Mouse (Mus musculus): ENCODE measurements around the gene Morn3. TPM values are rescaled to one million over a fixed set of nuclear protein-coding genes. Genes with fewer than 3 reads are reported as not detected.

The Morn3 gene
- polyA plus RNA-seq, 1 experiment from 2014 or later, result 1.0 TPM

- Histone ChIP-seq H3K4me1 (replicated peaks; ENCODE audit: control insufficient read depth, insufficient read depth, low read length) (no peaks in the 10 kb centered on the region; the same call in 1 of the 2 replicates), H3K4me3 (ENCODE audit: low read depth, low read length) (no peak overlapping the region), H3K9ac (ENCODE audit: low read depth, low read length) (no peak overlapping the region), H3K27ac (ENCODE audit: low read depth, low read length) (no peak overlapping the region), H3K9me3 (ENCODE audit: control insufficient read depth, low read length) (no peaks in the 10 kb centered on the region), H3K36me3 (ENCODE audit: control insufficient read depth, insufficient read depth, low read length) (no peaks in the 10 kb centered on the region), H3K27me3 (ENCODE audit: control insufficient read depth, insufficient read depth, low read length) (no peaks in the 10 kb centered on the region), H3K4me2 (replicated peaks; ENCODE audit: low read depth, low read length) (no peak overlapping the region)
- no peak for DNase-seq (ENCODE audit: low spot score)
- ATAC-seq (ENCODE audit: low FRiP score), result no peak
- 76% methylated on average over 9 of the region's 9 CpGs for WGBS
Observed at GRCm38 (mm10) chr5:123050918-123051317, 4.1 kb upstream of the Morn3 start.

- DNase-seq (ENCODE audit: low spot score) (peak; percentile 69), ATAC-seq (ENCODE audit: low FRiP score) (no peak)
- Histone ChIP-seq H3K27me3 (ENCODE audit: control insufficient read depth, insufficient read depth, low read length) (no peaks in the 10 kb centered on the region), H3K4me2 (replicated peaks; ENCODE audit: low read depth, low read length) (peak overlapping the region; percentile 37), H3K36me3 (ENCODE audit: control insufficient read depth, insufficient read depth, low read length) (no peaks in the 10 kb centered on the region), H3K4me1 (replicated peaks; ENCODE audit: control insufficient read depth, insufficient read depth, low read length) (no peaks in the 10 kb centered on the region; the same call in 1 of the 2 replicates), H3K9ac (ENCODE audit: low read depth, low read length) (peak overlapping the region; percentile 44), H3K4me3 (ENCODE audit: low read depth, low read length) (no peak overlapping the region), H3K27ac (ENCODE audit: low read depth, low read length) (no peak overlapping the region), H3K9me3 (ENCODE audit: control insufficient read depth, low read length) (no peaks in the 10 kb centered on the region)
- 7% methylated on average over 12 of the region's 12 CpGs for WGBS
Observed at GRCm38 (mm10) chr5:123049271-123049670, 2.5 kb upstream of the Morn3 start.

GRCm38 (mm10) chr5:123045561-123046295 lies 1.1 kb downstream of the Morn3 start:
- no peak overlapping the region for H3K9ac ChIP-seq (ENCODE audit: low read depth, low read length)
- WGBS, result 44% methylated on average over 9 of the region's 9 CpGs
- H3K4me2 ChIP-seq (replicated peaks; ENCODE audit: low read depth, low read length), result no peak overlapping the region
- H3K27me3 ChIP-seq (ENCODE audit: control insufficient read depth, insufficient read depth, low read length), result no peaks in the 10 kb centered on the region
- H3K9me3 ChIP-seq (ENCODE audit: control insufficient read depth, low read length), result no peaks in the 10 kb centered on the region
- no peak overlapping the region for H3K27ac ChIP-seq (ENCODE audit: low read depth, low read length)
- no peaks in the 10 kb centered on the region; the same call in 1 of the 2 replicates for H3K4me1 ChIP-seq (replicated peaks; ENCODE audit: control insufficient read depth, insufficient read depth, low read length)
- DNase-seq (ENCODE audit: low spot score) (peak; percentile 76), ATAC-seq (ENCODE audit: low FRiP score) (no peak)
- H3K4me3 ChIP-seq (ENCODE audit: low read depth, low read length), result no peak overlapping the region
- H3K36me3 ChIP-seq (ENCODE audit: control insufficient read depth, insufficient read depth, low read length), result no peaks in the 10 kb centered on the region

GRCm38 (mm10) chr5:123043856-123044255 lies 3.0 kb downstream of the Morn3 start:
- DNase-seq (ENCODE audit: low spot score) (peak; percentile 48), ATAC-seq (ENCODE audit: low FRiP score) (no peak)
- no peak overlapping the region for H3K4me2 ChIP-seq (replicated peaks; ENCODE audit: low read depth, low read length)
- H3K9ac ChIP-seq (ENCODE audit: low read depth, low read length), result no peak overlapping the region
- no peak overlapping the region for H3K4me3 ChIP-seq (ENCODE audit: low read depth, low read length)
- H3K27me3 ChIP-seq (ENCODE audit: control insufficient read depth, insufficient read depth, low read length), result no peaks in the 10 kb centered on the region
- H3K4me1 ChIP-seq (replicated peaks; ENCODE audit: control insufficient read depth, insufficient read depth, low read length), result no peaks in the 10 kb centered on the region
- H3K36me3 ChIP-seq (ENCODE audit: control insufficient read depth, insufficient read depth, low read length), result no peaks in the 10 kb centered on the region
- H3K27ac ChIP-seq (ENCODE audit: low read depth, low read length), result no peak overlapping the region
- no peaks in the 10 kb centered on the region for H3K9me3 ChIP-seq (ENCODE audit: control insufficient read depth, low read length)
- 24% methylated on average over 7 of the region's 7 CpGs for WGBS

GRCm38 (mm10) chr5:123040796-123041195 lies 6.0 kb downstream of the Morn3 start:
- H3K27ac ChIP-seq (ENCODE audit: low read depth, low read length), result no peak overlapping the region
- no peak for DNase-seq (ENCODE audit: low spot score)

GRCm38 (mm10) chr5:123039120-123039752 lies 7.6 kb downstream of the Morn3 start:
- 5% methylated on average over 25 of the region's 25 CpGs for WGBS
- H3K9me3 ChIP-seq (ENCODE audit: control insufficient read depth, low read length), result no peaks in the 10 kb centered on the region
- peak overlapping the region; percentile 25 for H3K4me3 ChIP-seq (ENCODE audit: low read depth, low read length)
- H3K4me2 ChIP-seq (replicated peaks; ENCODE audit: low read depth, low read length), result peak overlapping the region; percentile 49
- no peak overlapping the region for H3K27ac ChIP-seq (ENCODE audit: low read depth, low read length)
- H3K27me3 ChIP-seq (ENCODE audit: control insufficient read depth, insufficient read depth, low read length), result no peaks in the 10 kb centered on the region
- H3K9ac ChIP-seq (ENCODE audit: low read depth, low read length), result peak overlapping the region; percentile 31; the same call in 1 of the 2 replicates
- no peaks in the 10 kb centered on the region for H3K36me3 ChIP-seq (ENCODE audit: control insufficient read depth, insufficient read depth, low read length)
- no peaks in the 10 kb centered on the region for H3K4me1 ChIP-seq (replicated peaks; ENCODE audit: control insufficient read depth, insufficient read depth, low read length)
- ATAC-seq (ENCODE audit: low FRiP score) (no peak), DNase-seq (ENCODE audit: low spot score) (peak; percentile 60)

More at GRCm38 (mm10) chr5:123040796-123041195, 6.0 kb downstream of the Morn3 start:
- Histone ChIP-seq H3K4me3 (ENCODE audit: low read depth, low read length) (no peak overlapping the region), H3K4me2 (replicated peaks; ENCODE audit: low read depth, low read length) (no peak overlapping the region), H3K27me3 (ENCODE audit: control insufficient read depth, insufficient read depth, low read length) (no peaks in the 10 kb centered on the region), H3K4me1 (replicated peaks; ENCODE audit: control insufficient read depth, insufficient read depth, low read length) (no peaks in the 10 kb centered on the region), H3K9ac (ENCODE audit: low read depth, low read length) (no peak overlapping the region), H3K9me3 (ENCODE audit: control insufficient read depth, low read length) (no peaks in the 10 kb centered on the region), H3K36me3 (ENCODE audit: control insufficient read depth, insufficient read depth, low read length) (no peaks in the 10 kb centered on the region)
- ATAC-seq (ENCODE audit: low FRiP score), result no peak
- 57% methylated on average over 7 of the region's 7 CpGs for WGBS

GRCm38 (mm10) chr5:123038115-123038514 lies 8.7 kb downstream of the Morn3 start:
- no peak overlapping the region for H3K4me2 ChIP-seq (replicated peaks; ENCODE audit: low read depth, low read length)
- no peaks in the 10 kb centered on the region for H3K27me3 ChIP-seq (ENCODE audit: control insufficient read depth, insufficient read depth, low read length)
- H3K9ac ChIP-seq (ENCODE audit: low read depth, low read length), result no peak overlapping the region
- H3K4me3 ChIP-seq (ENCODE audit: low read depth, low read length), result no peak overlapping the region
- no peak for ATAC-seq (ENCODE audit: low FRiP score)
- H3K9me3 ChIP-seq (ENCODE audit: control insufficient read depth, low read length), result no peaks in the 10 kb centered on the region
- WGBS, result 88% methylated on average over 5 of the region's 5 CpGs
- no peak overlapping the region for H3K27ac ChIP-seq (ENCODE audit: low read depth, low read length)
- H3K36me3 ChIP-seq (ENCODE audit: control insufficient read depth, insufficient read depth, low read length), result no peaks in the 10 kb centered on the region
- no peaks in the 10 kb centered on the region for H3K4me1 ChIP-seq (replicated peaks; ENCODE audit: control insufficient read depth, insufficient read depth, low read length)
- DNase-seq (ENCODE audit: low spot score), result no peak

GRCm38 (mm10) chr5:123035564-123035963 lies 11.3 kb downstream of the Morn3 start:
- Histone ChIP-seq H3K4me1 (replicated peaks; ENCODE audit: control insufficient read depth, insufficient read depth, low read length) (no peaks in the 10 kb centered on the region), H3K9ac (ENCODE audit: low read depth, low read length) (no peak overlapping the region), H3K27ac (ENCODE audit: low read depth, low read length) (no peak overlapping the region), H3K4me3 (ENCODE audit: low read depth, low read length) (no peak overlapping the region), H3K27me3 (ENCODE audit: control insufficient read depth, insufficient read depth, low read length) (no peaks in the 10 kb centered on the region), H3K36me3 (ENCODE audit: control insufficient read depth, insufficient read depth, low read length) (no peaks in the 10 kb centered on the region), H3K9me3 (ENCODE audit: control insufficient read depth, low read length) (no peaks in the 10 kb centered on the region), H3K4me2 (replicated peaks; ENCODE audit: low read depth, low read length) (no peak overlapping the region)
- 47% methylated on average over 6 of the region's 6 CpGs for WGBS
- DNase-seq (ENCODE audit: low spot score) (no peak), ATAC-seq (ENCODE audit: low FRiP score) (no peak)

GRCm38 (mm10) chr5:123035089-123035488 lies 11.7 kb downstream of the Morn3 start:
- no peaks in the 10 kb centered on the region for H3K4me1 ChIP-seq (replicated peaks; ENCODE audit: control insufficient read depth, insufficient read depth, low read length)
- H3K4me3 ChIP-seq (ENCODE audit: low read depth, low read length), result no peak overlapping the region
- no peaks in the 10 kb centered on the region for H3K27me3 ChIP-seq (ENCODE audit: control insufficient read depth, insufficient read depth, low read length)
- DNase-seq (ENCODE audit: low spot score) (no peak), ATAC-seq (ENCODE audit: low FRiP score) (no peak)
- H3K4me2 ChIP-seq (replicated peaks; ENCODE audit: low read depth, low read length), result no peak overlapping the region
- 91% methylated on average over 4 of the region's 4 CpGs for WGBS
- H3K36me3 ChIP-seq (ENCODE audit: control insufficient read depth, insufficient read depth, low read length), result no peaks in the 10 kb centered on the region; the same call in 1 of the 2 replicates
- no peak overlapping the region for H3K27ac ChIP-seq (ENCODE audit: low read depth, low read length)
- no peak overlapping the region for H3K9ac ChIP-seq (ENCODE audit: low read depth, low read length)
- H3K9me3 ChIP-seq (ENCODE audit: control insufficient read depth, low read length), result no peaks in the 10 kb centered on the region

Measured in hindbrain, embryonic 11.5 days (tissue).